Mouse (Mus musculus): ENCODE data around the gene Sgpp2. TPM values are rescaled to one million over a fixed set of nuclear protein-coding genes. Genes with fewer than 3 reads are reported as not detected.

The Sgpp2 gene
- total RNA-seq, 2 experiments from 2014 or later, result 3.8 to 4.2 TPM

- no peak for DNase-seq (ENCODE audit: extremely low spot score in 1 of 2, low spot score in 1 of 2)
These were observed 85.6 kb downstream of the Sgpp2 start for GRCm38 (mm10) chr1:78395737-78396136.

GRCm38 (mm10) chr1:78396320-78396913, 86.3 kb downstream of the Sgpp2 start:
- DNase-seq (ENCODE audit: extremely low spot score in 1 of 2, low spot score in 1 of 2), result no peak

DNA sequence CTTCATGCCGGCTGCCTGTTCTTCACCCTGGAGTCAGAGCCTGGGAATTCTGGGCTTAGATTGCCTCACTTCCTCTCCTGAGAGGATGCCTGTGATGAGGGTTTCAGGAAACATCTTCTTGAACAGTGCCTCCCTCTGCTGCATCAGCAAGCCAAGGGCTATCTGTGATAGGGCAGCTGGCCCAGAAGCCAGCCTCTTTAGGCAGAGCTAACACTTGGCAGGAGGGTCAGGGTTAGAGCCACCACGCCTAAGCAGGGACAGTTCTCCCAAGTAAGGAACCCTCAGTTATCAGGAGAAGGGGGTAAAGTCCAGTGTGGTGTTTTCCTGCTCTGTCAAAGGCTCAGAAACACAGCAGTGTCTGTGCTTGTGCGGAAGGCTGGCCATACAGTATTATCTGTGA, 89.6 kb downstream of the Sgpp2 start:
- DNase-seq (ENCODE audit: extremely low spot score in 1 of 2, low spot score in 1 of 2), result no peak

- DNase-seq (ENCODE audit: extremely low spot score in 1 of 2, low spot score in 1 of 2), result no peak
These were observed 91.3 kb downstream of the Sgpp2 start for GRCm38 (mm10) chr1:78401413-78401812.

- DNase-seq (ENCODE audit: extremely low spot score in 1 of 2, low spot score in 1 of 2), result no peak
These were observed 99.3 kb downstream of the Sgpp2 start for GRCm38 (mm10) chr1:78409396-78409795.

- no peak for DNase-seq (ENCODE audit: extremely low spot score in 1 of 2, low spot score in 1 of 2)
These were observed 102.5 kb downstream of the Sgpp2 start for GRCm38 (mm10) chr1:78412668-78413067.

- DNase-seq (ENCODE audit: extremely low spot score in 1 of 2, low spot score in 1 of 2), result no peak
These were observed 104.3 kb downstream of the Sgpp2 start for GRCm38 (mm10) chr1:78414421-78414820.

DNA sequence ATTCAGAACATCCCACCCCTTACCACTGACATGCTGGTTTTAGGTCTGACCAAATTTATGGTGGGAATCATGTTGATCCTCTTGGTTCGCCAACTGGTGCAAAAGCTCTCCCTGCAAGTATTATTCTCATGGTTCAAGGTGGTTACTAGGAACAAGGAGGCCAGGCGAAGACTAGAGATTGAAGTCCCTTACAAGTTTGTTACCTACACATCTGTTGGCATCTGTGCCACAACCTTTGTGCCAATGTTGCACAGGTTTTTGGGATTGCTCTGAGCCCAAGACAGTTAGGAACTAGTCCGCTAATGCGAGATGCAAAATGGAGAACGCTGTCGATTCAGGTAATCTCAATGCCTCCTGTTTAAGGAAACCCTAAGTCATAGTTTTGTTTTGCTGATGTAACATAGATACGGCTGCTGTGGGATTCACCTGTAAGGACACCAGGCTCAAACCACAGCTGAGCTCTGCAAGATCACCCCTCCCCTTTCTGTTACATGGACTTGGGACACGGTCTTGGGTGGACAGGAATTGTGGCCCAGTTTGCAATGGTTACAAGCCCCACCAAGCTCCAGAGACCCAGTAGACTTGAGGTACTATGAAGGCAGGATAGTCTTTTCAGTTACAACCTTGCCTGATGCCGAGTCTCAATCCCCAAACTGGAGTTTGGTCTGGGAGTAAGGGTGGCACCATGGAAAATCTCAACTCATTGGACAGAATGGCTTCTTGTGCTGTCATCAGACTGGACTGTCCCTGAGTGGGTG, 107.2 kb downstream of the Sgpp2 start:
- DNase-seq (ENCODE audit: extremely low spot score in 1 of 2, low spot score in 1 of 2), result no peak

GRCm38 (mm10) chr1:78419593-78419992, 109.4 kb downstream of the Sgpp2 start:
- peak; percentile 73 to 88 for DNase-seq (ENCODE audit: extremely low spot score in 1 of 2, low spot score in 1 of 2)

DNA sequence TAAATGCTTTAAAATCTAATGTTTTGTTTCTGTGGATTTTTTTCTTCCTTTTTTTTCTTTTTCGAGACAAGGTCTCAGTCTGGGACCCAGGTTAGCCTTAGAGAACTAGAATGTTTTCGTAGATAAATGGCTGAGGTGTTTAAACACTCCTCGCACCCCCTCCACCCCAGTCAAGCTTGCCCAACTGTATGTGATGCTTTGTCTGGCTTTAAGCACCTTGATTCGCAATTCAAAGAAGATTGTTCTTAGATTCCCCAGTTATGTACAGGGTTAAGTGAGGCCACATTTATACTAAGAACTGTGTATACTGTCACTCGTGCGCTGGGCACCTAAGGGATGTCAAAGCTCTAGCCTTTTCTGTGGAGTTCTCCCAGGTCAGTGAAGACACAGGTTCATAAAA, 110.1 kb downstream of the Sgpp2 start:
- no peak for DNase-seq (ENCODE audit: extremely low spot score in 1 of 2, low spot score in 1 of 2)

- DNase-seq (ENCODE audit: extremely low spot score in 1 of 2, low spot score in 1 of 2), result no peak
These were observed 111.6 kb downstream of the Sgpp2 start for GRCm38 (mm10) chr1:78421749-78422148.

GRCm38 (mm10) chr1:78422576-78422975, 112.4 kb downstream of the Sgpp2 start:
- DNase-seq (ENCODE audit: extremely low spot score in 1 of 2, low spot score in 1 of 2), result no peak

DNA sequence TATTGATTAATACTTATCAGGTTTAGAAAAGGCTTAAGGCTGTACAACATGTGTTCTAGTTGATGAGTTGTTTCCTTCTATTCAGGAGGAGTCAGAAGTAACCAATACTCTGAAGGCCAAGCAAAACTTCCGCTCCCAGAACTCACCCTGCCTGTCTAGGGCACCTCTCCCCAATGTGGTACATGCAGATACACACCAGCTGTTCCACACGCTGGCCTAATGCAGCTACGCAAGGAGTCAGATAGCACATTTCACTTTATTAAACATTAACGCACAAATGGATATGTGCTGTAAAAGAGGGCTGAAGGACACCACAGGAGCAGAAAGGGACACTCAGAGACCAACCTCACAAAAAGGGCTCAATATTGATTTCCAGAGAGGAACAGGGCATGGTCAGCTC, 114.7 kb downstream of the Sgpp2 start:
- no peak for DNase-seq (ENCODE audit: extremely low spot score in 1 of 2, low spot score in 1 of 2)

- DNase-seq (ENCODE audit: extremely low spot score in 1 of 2, low spot score in 1 of 2), result no peak
These were observed 115.2 kb downstream of the Sgpp2 start for GRCm38 (mm10) chr1:78425309-78425708.

DNA sequence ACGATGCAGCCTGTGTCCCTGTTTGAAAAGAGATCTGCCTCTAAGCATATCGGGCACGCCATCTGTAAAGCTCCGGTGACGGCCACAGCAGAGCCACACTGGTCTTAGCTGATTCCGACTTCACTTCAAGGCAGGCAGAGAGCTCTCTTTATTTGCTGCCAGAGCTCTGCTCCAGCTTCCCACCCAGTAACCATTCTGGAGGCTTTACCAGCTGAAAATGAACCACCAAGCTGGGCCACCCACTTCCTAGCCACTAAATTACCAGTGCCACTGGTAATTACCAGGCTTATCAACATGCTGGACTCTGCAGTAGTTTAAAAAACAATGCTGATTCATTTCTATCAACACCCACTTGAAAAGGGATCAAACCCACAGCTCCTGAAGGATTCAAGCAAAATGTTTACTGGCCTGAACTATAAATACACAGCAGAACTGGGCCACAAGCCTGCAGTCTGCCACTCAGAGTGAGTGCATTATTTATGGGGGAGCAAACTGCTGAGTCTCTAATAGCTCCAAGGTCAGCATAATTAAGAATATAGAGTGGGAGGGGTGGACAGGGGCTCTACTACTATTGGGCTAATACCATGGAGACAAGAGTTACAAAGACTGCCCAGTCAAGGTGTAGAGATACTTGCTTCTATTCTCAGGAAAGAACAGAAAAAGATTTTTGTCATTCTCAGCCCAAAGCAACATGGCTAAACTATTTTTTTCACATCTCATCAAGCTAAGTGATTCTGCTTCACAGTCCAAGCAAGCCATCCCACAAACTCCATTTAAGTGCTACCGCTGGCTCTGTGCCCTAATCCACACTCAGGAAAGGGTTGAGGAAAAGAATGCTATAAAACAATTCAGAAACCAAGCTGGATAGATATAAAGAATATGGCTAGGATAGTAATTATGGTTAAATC, 115.9 kb downstream of the Sgpp2 start:
- DNase-seq (ENCODE audit: extremely low spot score in 1 of 2, low spot score in 1 of 2), result no peak

DNA sequence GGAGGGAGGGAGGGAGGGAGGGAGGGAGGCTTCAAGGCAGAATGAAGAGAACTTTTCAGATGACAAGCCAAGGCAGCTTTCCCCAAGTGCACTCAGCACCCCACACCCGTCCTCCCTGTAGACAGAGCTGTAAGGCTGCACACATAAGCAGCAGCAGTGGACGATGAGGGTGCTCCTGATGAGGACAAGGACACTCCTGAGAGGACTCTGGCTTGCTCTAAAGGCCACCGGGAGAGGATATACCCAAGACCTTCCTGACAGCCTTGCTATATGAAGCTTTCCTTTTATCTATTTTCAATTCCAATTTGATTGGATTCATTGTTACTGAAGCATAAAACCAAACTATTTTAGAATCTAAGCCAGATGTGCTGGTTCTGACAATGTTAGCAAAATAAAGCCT, 116.7 kb downstream of the Sgpp2 start:
- DNase-seq (ENCODE audit: extremely low spot score in 1 of 2, low spot score in 1 of 2), result no peak

DNA sequence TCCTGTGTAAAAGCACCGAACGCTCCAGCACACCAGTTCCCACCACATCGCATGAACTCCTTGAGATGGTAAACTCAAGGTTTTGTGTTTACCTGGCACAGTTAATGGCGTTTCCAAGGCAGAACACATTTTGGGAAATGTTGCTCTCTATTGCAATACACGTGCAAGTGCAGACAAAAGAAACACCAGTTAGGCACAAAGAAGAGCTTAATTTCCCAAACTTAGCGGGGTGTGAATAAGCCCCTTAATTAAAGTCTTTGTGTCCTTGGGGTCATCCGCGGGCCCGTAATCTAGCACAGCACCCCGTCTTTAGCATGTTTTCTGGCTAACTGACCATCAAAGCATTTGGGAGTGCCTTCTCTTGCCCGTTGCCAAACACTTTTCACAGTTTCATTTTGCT, 118.7 kb downstream of the Sgpp2 start:
- no peak for DNase-seq (ENCODE audit: extremely low spot score in 1 of 2, low spot score in 1 of 2)

GRCm38 (mm10) chr1:78433472-78433871, 123.3 kb downstream of the Sgpp2 start:
- no peak for DNase-seq (ENCODE audit: extremely low spot score in 1 of 2, low spot score in 1 of 2)

- DNase-seq (ENCODE audit: extremely low spot score in 1 of 2, low spot score in 1 of 2), result no peak
These were observed 125.8 kb downstream of the Sgpp2 start for GRCm38 (mm10) chr1:78435967-78436366.

GRCm38 (mm10) chr1:78436445-78436844, 126.3 kb downstream of the Sgpp2 start:
- no peak for DNase-seq (ENCODE audit: extremely low spot score in 1 of 2, low spot score in 1 of 2)

GRCm38 (mm10) chr1:78437150-78437549, 127.0 kb downstream of the Sgpp2 start:
- DNase-seq (ENCODE audit: extremely low spot score in 1 of 2, low spot score in 1 of 2), result no peak

Measured in layer of hippocampus, postnatal 25 days (tissue).